17 mouse cellular contexts compared by ENCODE assay signal in the genomic region with DNA sequence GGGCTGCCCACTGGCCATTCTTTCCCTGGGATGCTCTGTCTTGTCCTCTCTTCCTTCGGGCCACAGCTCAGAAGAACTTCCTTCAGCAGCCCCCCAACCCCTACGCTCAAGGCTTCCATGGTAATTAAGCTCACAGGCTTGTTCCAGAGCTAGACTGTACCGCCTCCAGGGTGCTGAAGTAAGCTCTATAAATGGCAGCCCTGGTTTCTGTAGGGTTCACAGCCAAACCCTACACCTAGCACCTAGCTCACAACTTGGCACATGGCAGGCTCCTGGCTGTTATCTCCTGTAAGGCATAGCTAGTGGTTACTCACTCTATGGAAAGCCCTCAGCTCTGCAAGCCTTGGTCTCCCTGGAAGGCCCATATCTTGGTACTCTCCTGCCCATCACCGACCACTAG. TPM values are rescaled to one million over a fixed set of nuclear protein-coding genes. Genes with fewer than 3 reads are reported as not detected.
DNase-seq lines count a peak whose midpoint lies in the region; ATAC-seq lines count a peak whose summit lies in the region.
"Had no signal": no experiment of that assay in that cellular context is flagged by ENCODE, and none has a peak within 500 bp of the region (broad histone marks: within the 10 kb centered on the region; RNA-seq: fewer than 3 reads in every experiment).

No protein-coding gene starts in this region.

- peak; percentile 86 for ATAC-seq in frontal cortex, adult (ENCODE audit: low TSS enrichment)
- no peak for ATAC-seq in kidney, embryonic 14.5 days (ENCODE audit: low FRiP score, low TSS enrichment)
- ATAC-seq in embryonic facial prominence, embryonic 12.5 days (ENCODE audit: insufficient number of reproducible peaks, insufficient read depth, low FRiP score, low TSS enrichment), result no peak
- ATAC-seq in midbrain, embryonic 15.5 days (replicated peaks), result no peak
- ATAC-seq: lung, postnatal 0 days had no signal

- 82% methylated on average over 4 of the region's 4 CpGs for WGBS in kidney, embryonic 14.5 days
- 76% methylated on average over 4 of the region's 4 CpGs for WGBS in embryonic facial prominence, embryonic 12.5 days
- 69% methylated on average over 4 of the region's 4 CpGs for WGBS in midbrain, embryonic 15.5 days

- H3K4me2 ChIP-seq in kidney, embryonic 14.5 days (replicated peaks; ENCODE audit: low read depth, low read length), result no peak overlapping the region
- H3K4me2 ChIP-seq in embryonic facial prominence, embryonic 12.5 days (replicated peaks), result no peak overlapping the region
- no peak overlapping the region for H3K4me2 ChIP-seq in midbrain, embryonic 15.5 days
- H3K4me2 ChIP-seq: heart, embryonic 11.5 days; liver, embryonic 13.5 days had no signal

- H3K27me3 ChIP-seq in kidney, embryonic 14.5 days (ENCODE audit: control insufficient read depth, insufficient read depth, low read length), result no peaks in the 10 kb centered on the region
- no peaks in the 10 kb centered on the region for H3K27me3 ChIP-seq in embryonic facial prominence, embryonic 12.5 days
- no peaks in the 10 kb centered on the region for H3K27me3 ChIP-seq in midbrain, embryonic 15.5 days (replicated peaks)
- H3K27me3 ChIP-seq: liver, embryonic 13.5 days had no signal

- no peak overlapping the region for H3K9ac ChIP-seq in kidney, embryonic 14.5 days (ENCODE audit: low read depth, low read length)
- no peak overlapping the region for H3K9ac ChIP-seq in embryonic facial prominence, embryonic 12.5 days
- no peak overlapping the region for H3K9ac ChIP-seq in midbrain, embryonic 15.5 days
- H3K9ac ChIP-seq: liver, embryonic 13.5 days had no signal

- 0 out of 2 replicates have a peak, but pooled peaks cover 4% of the 10 kb centered on the region for H3K4me1 ChIP-seq in kidney, embryonic 14.5 days (ENCODE audit: control insufficient read depth, insufficient read depth, low read length)
- H3K4me1 ChIP-seq in embryonic facial prominence, embryonic 12.5 days, result peaks cover 15% of the 10 kb centered on the region
- H3K4me1 ChIP-seq in midbrain, embryonic 15.5 days, result peaks cover 23% of the 10 kb centered on the region

- DNase-seq in frontal cortex, postnatal 25 days (ENCODE audit: low spot score in 2 of 2), result no peak
- no peak for DNase-seq in kidney, adult 8-10 months
- DNase-seq in ovary, postnatal 14 days (ENCODE audit: low spot score), result no peak
- DNase-seq in urinary bladder, postnatal 14 days (ENCODE audit: low spot score), result no peak
- DNase-seq: cerebellum, postnatal 14 days; gastrocnemius, postnatal 10 days; heart, postnatal 4 days; kidney, adult 11 months; kidney, postnatal 25 days; liver, embryonic 13.5 days had no signal

- peak overlapping the region; percentile 11; the same call in 1 of the 2 replicates for H3K27ac ChIP-seq in kidney, embryonic 14.5 days (ENCODE audit: low read depth, low read length)
- 0 out of 2 replicates have a peak overlapping the region, but pooled peaks have one; percentile 11 for H3K27ac ChIP-seq in embryonic facial prominence, embryonic 12.5 days
- H3K27ac ChIP-seq in midbrain, embryonic 15.5 days, result peak overlapping the region; percentile 65
- H3K27ac ChIP-seq: liver, embryonic 13.5 days had no signal

- no peaks in the 10 kb centered on the region for H3K36me3 ChIP-seq in kidney, embryonic 14.5 days (ENCODE audit: control insufficient read depth, insufficient read depth, low read length)
- no peaks in the 10 kb centered on the region for H3K36me3 ChIP-seq in embryonic facial prominence, embryonic 12.5 days
- H3K36me3 ChIP-seq in midbrain, embryonic 15.5 days (replicated peaks), result no peaks in the 10 kb centered on the region
- H3K36me3 ChIP-seq: liver, embryonic 13.5 days had no signal

- H3K4me3 ChIP-seq in kidney, embryonic 14.5 days (ENCODE audit: low read length), result no peak overlapping the region
- H3K4me3 ChIP-seq in embryonic facial prominence, embryonic 12.5 days, result no peak overlapping the region
- no peak overlapping the region for H3K4me3 ChIP-seq in midbrain, embryonic 15.5 days
- H3K4me3 ChIP-seq: erythroblast, embryonic 14.5 days; liver, embryonic 13.5 days had no signal

- no peaks in the 10 kb centered on the region for H3K9me3 ChIP-seq in kidney, embryonic 14.5 days (ENCODE audit: control insufficient read depth, low read length)
- H3K9me3 ChIP-seq in embryonic facial prominence, embryonic 12.5 days, result no peaks in the 10 kb centered on the region
- no peaks in the 10 kb centered on the region for H3K9me3 ChIP-seq in midbrain, embryonic 15.5 days
- H3K9me3 ChIP-seq: liver, embryonic 13.5 days had no signal

RNA-seq across cellular contexts. Expression of gene Sh2d6, which starts 11.1 kb away (rescaled TPM):
- polyA plus RNA-seq in kidney, embryonic 14.5 days (2014; fragmentation: Nextera tagmentation; extraction: Ambion mirVana), result not detected in 2 replicates
- not detected in 2 replicates for polyA plus RNA-seq in embryonic facial prominence, embryonic 12.5 days (2016; fragmentation: Nextera tagmentation; extraction: Ambion mirVana)
- 0.65 and 0.91 TPM in 2 replicates for polyA plus RNA-seq in midbrain, embryonic 15.5 days (2015; fragmentation: Nextera tagmentation; extraction: Ambion mirVana)
- polyA plus RNA-seq: erythroblast, embryonic 14.5 days; heart, embryonic 11.5 days; liver, embryonic 13.5 days; lung, postnatal 0 days had no signal

RNA-seq across cellular contexts. Expression of gene Capg, which starts 11.6 kb away (rescaled TPM):
- polyA plus RNA-seq in kidney, embryonic 14.5 days (2014; fragmentation: Nextera tagmentation; extraction: Ambion mirVana), result 63.8 and 66.6 TPM in 2 replicates
- polyA plus RNA-seq in embryonic facial prominence, embryonic 12.5 days (2016; fragmentation: Nextera tagmentation; extraction: Ambion mirVana), result 25.9 and 28.0 TPM in 2 replicates
- 5.8 and 7.8 TPM in 2 replicates for polyA plus RNA-seq in midbrain, embryonic 15.5 days (2015; fragmentation: Nextera tagmentation; extraction: Ambion mirVana)

Comparison
In these comparisons a context has a peak if more than half of its experiments do, and no peak if none do; other contexts are left out.
1. H3K27ac ChIP-seq: peak in every context shown above with its lines; median percentile 65 in midbrain, embryonic 15.5 days; 11 in kidney, embryonic 14.5 days; 11 in embryonic facial prominence, embryonic 12.5 days.